Mouse (Mus musculus) layer of hippocampus, postnatal 25 days (tissue): ENCODE results near the gene Irak3. TPM values are rescaled to one million over a fixed set of nuclear protein-coding genes. Genes with fewer than 3 reads are reported as not detected.

ENCODE experiments used
- DNase-seq, 2 experiments: peaks; one replicate each; pipeline ENCODE4 v3.0.0; 2022; ENCODE audit warnings: mixed read lengths in 2 of 2, low spot score in 1 of 2; ENCODE audit errors: extremely low spot score in 1 of 2
- total RNA-seq, 2 experiments: library from RNA; stranded (reverse); gene quantifications; 2 replicates each; pipeline ENCODE4 v1.2.3; 2021

The Irak3 gene
- total RNA-seq, 2 experiments from 2014 or later = 0.44 to 0.70 TPM

GRCm38 (mm10) chr10:120208015-120208414 lies 6.1 kb upstream of the Irak3 start:
- no peak for DNase-seq

DNA sequence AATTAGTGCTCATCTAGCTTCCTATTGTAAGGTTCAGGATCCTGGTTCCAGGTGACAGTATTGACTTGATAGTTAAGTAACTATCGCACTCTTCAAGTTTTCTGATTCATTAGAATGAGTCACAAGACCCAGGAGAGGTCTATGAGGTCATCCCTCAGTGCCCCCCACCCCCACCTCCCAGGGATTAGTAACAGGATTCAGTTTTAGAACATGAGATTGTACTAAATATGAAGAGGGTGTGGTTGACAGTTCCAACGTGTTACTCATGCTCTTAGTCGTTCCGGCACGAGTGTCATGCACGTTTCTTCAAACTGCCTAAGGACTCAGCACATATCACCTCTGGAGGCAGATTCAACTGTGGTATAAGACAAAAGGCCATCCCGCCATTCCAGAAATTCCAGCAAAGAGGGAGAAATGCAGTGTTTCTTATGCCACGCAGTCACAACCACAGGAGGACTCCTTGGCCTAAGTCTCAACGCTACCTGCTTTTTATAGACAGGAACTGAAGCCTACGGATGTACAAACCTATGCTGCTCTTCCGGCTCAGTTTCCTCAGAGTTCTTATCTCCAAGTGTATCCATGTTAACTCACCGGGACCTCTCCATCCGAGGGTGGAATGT lies 2.8 kb upstream of the Irak3 start:
- DNase-seq = no peak

DNA sequence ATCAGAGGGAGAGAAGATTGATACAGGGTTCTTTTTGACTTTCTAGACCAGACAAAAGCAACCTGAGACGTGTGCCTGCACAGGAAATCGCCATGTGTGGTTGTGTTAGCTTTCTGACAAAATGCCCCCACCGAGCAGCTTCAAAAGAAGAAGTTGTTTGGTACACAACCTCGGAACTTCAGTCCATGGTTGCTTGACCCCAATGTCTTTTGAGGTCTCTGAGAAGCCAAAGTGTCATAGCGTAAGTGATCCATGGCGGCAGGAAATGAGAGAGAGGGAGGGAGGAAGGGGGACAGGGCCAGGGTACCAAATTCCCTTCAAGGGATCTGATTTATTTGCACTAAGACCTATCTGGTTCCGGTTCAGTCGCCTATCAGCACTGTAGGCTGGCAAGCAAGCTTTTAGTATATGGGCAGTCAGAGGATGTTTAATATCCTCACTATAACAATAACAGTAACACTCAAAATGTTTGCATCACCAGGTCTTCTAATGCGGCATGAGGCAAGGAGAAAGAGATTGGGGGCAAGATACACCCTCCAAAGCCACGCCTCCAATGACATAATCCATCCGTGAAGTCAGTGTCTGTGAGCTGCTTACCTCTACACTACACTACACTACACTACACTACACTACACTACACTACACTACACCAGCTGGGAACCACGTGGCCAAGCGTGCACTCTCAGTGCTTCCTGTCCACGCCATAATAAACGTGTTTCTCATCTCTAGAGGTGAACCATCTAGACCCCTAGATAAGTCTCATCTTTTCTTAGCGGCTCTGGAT lies 729 bp upstream of the Irak3 start:
- DNase-seq = no peak

GRCm38 (mm10) chr10:120201131-120201921 lies 604 bp downstream of the Irak3 start, which contains the start of gene Tmbim4:
Gene Tmbim4, plus strand, starts transcription at chr10:120201590.
- DNase-seq = peak in 1 of 2 experiments; percentile 12

DNA sequence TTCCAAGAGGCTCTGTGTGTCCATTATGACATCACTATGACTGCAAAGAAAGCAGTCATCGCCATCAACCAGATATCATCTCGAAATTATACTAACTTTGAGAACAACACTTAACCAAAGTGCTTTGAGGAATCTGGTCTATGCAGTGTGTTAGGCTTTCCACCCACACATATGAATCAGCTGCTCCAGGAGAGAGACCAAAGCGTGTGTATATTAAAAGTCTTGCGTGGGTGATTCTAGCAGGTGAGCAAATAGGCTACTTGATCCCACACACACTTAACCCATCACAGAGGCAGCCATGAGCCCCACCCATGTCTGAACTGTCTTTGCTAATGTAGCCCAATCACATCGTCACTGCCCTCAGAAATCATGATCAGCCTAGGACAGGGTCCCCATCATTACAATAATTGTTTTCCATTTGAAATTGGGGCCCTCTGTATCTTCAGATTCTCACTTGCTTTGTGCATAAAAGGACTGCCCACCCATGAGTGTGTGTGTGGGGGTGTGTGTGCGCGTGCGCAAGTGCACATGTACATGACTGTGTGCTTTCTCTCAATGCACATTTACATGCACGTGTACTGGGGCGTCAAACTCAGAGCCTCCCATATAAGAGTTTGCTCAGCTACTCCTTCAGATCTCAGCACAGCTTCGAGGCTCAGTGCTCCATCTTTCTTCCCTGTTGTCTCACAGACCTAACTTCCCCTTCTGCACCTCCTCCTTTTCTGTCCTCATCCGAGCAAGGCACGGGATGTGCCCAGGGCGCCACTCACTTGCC lies 4.7 kb downstream of the Irak3 start:
- no peak for DNase-seq

DNA sequence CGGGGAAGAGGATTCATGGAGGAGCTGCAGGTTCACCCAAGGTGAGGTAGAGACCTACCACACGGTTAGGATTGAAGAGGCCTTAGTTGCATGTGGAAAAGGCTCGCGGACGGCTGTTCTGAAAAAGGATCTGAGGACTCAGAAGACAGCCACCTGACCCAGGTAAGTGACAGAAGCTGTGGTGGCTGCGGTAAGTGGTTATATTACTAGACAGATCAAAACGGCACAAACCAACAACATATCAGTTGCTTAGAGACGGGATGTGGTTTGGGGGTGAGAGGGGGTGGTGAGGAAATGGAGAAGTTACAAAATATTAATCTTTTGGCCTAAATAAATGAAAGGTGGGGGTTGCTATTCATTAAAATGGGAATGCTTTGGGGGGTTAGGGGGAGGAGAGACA lies 8.7 kb downstream of the Irak3 start:
- DNase-seq = no peak

- DNase-seq = no peak
Observed at GRCm38 (mm10) chr10:120192278-120192677, 9.7 kb downstream of the Irak3 start.

- no peak for DNase-seq
Observed at GRCm38 (mm10) chr10:120191165-120191564, 10.8 kb downstream of the Irak3 start.

GRCm38 (mm10) chr10:120189782-120190181 lies 12.1 kb downstream of the Irak3 start:
- no peak for DNase-seq

GRCm38 (mm10) chr10:120189276-120189675 lies 12.7 kb downstream of the Irak3 start:
- no peak for DNase-seq

GRCm38 (mm10) chr10:120188513-120188912 lies 13.4 kb downstream of the Irak3 start:
- no peak for DNase-seq

- DNase-seq = no peak
Observed at GRCm38 (mm10) chr10:120183342-120183741, 18.6 kb downstream of the Irak3 start.

DNA sequence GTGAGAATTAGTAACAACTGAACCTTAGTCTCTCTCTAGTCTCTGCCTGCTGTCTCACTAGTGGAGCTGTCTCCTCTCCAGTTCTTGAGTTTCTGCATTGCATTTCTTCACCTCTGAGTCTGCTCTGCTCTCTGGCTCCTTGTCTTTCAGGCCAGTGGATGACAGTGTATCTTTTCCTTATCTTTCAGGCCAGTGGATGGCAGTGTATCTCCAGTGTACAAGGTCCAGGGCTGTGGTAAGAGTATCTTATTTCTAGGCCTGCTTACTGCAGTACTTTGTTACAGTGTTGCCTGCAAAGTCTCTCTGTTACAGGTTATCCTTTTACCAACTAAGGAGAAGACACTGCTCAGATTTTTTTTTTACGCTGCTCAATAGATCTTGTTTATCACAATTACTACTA lies 19.0 kb downstream of the Irak3 start:
- DNase-seq = no peak

GRCm38 (mm10) chr10:120174192-120174705 lies 27.7 kb downstream of the Irak3 start:
- no peak for DNase-seq

DNA sequence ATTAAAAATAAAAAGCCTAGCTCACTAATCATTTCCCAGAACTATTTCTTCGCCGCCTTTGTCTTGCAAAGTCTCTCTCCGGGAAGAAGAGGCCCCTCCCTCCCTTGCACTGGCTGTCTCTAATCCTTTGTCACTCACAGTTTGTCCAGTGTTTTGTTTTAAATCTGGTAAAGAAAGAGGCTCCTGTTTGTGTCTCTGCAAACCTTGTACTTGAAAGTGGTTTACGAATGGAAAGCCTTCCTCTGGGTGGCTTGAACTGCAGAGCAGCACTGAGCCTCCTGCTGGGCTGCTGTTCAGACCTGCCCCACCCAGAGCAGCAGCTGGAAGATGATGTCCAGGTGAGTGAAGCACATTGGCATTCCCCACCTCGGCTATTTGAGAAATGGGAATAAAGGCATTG lies 30.6 kb downstream of the Irak3 start:
- DNase-seq = no peak

DNA sequence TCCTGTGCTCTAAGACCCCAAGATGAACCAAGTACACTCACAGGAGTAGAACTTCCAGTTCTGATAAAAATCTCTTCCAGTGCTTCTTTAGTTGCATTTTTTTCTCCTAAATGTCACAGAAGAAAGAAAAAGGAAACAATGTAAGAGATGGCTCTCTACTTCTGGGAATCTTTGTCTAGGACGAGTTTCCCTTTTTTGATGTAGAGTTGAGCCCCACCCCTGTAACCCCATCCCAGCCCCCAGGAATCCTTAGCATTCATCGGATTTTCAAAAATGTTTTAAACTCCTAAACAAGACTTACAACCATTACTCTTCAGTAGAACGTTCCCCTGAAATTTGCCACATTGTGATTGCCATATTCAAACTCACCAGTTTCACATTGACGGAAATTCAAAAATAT lies 31.7 kb downstream of the Irak3 start:
- no peak for DNase-seq

DNA sequence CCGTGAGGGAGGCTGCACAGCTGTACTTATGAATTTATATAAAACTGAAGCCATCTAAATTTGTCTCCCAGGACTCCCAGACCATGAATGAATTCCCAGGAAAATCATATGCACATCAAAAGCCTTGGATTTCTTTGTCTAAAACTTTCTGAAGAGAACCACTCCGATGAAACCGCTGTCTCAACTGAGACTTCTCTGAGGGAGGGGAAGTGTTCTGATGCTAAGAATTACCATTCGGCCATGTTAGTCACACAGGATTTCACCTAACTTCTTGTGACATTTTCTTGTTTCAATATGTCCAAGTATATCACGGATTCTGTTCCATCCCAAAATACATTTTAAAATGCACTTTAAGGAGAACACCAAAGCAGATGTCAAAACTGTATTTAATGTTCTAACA lies 32.1 kb downstream of the Irak3 start:
- DNase-seq = no peak

DNA sequence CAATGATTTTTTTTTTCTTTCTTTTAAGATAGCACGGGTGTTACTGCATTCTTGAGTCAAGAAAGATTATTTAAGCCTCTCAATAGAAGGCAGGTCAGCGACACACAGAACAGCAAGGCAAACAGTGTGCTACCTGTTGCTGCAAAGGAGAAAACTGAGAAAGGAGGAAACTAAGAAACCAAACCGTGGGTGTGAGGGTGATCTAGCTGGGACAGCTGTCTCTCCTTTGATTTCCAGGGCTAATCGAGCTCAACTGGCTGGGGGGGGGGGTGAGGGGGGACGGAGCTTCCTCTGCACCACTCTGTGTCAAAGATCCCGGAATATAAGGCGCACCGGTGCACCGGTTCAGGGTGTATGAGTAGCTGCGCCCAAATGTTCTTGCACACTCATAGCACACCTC lies 32.9 kb downstream of the Irak3 start:
- no peak for DNase-seq

DNA sequence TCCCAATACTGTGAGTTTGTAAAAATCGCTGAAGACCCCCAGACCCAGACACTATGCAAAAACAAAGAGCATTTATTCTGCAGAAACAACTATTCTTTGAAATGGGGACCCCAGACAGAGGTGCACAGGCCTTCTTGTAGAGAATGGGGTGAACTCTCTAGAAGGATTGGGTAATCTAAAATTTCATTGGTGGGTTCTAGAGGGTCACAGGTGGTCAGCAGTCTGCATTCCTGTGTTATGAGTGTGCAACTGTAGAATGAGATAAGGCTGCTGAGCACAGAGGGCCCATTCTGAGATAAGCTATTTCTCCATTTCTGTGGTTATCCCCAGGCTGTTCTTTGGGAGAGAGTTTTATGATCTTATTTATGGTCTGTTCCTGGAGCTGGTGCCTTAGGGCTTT lies 33.9 kb downstream of the Irak3 start:
- DNase-seq = no peak

GRCm38 (mm10) chr10:120165793-120166503 lies 36.0 kb downstream of the Irak3 start:
- DNase-seq = no peak
